Mouse (Mus musculus): ENCODE measurements around the gene Ndufab1.

Ndufab1 gene

DNA sequence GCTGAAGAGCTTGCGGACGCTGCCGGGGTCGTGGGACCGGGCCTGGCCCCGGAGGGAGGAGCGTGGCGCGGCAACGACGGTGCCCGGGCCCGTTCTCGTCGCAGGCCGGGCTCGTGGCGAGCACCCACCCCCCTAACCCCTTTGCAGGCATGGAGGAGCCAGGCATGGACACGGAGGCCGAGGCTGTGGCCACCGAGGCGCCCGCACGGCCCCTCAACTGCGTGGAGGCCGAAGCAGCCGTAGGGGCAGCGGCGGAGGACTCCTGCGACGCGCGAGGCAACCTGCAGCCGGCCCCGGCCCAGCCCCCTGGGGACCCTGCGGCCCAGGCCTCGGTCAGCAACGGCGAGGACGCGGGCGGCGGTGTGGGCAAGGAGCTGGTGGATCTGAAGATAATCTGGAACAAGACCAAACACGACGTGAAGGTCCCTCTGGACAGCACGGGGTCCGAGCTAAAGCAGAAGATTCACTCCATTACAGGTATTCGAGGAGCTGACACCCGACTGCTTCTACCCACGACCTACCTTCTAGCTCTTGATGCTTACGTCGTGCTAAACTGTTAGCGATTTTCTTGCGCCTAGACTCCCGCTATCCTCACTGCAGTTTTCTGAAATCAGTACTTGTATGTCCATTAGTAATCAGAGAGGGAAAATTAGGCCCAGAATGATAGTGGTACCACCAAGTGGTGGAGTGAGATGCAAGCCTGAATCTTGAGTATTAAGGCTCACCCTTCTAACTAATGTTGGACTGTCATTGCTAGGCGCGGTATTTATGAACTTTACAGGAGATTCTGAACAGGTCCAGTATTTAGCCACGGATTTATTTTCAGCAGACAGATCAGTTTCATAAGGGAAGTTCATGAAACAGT lies 33.9 kb downstream of the Ndufab1 start:
- DNase-seq (ENCODE audit: extremely low read depth, low read depth), result no peak

DNA sequence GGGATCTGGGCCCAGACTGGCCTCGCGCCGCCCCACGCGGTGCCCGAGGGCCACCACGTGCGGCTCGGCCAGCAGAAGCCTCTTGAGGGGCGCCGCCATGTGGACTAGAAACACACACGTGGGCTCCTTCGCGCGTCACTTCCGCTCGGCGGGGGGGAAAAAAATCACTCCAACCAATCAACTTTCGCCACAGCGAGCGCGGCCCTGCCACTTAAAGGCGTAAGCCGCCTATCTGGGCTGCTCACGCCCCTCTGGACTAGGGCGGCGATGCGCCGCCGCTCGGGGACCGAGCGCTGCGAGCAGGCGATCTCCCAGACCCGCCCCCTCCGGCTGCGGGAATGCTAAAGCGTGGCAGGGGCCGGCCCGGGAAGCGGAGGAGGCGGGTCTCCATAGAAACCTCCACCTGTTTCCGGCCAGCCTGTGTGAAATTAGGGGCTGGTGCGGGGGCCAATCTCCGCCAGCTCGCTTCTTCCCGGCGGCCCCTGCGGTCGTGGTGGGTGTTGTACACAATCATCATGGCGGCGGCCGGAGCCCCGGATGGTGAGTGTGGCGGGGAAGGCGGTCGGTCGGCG lies 34.7 kb downstream of the Ndufab1 start, which contains the start of the genes Ubfd1 and Ears2:
TSS of gene Ubfd1 (plus strand) at position 231 of the 572 bp plus-strand sequence.
TSS of gene Ears2 (minus strand) at position 319 of the 572 bp plus-strand sequence.
- peak; percentile 93 for DNase-seq (ENCODE audit: extremely low read depth, low read depth)

DNA sequence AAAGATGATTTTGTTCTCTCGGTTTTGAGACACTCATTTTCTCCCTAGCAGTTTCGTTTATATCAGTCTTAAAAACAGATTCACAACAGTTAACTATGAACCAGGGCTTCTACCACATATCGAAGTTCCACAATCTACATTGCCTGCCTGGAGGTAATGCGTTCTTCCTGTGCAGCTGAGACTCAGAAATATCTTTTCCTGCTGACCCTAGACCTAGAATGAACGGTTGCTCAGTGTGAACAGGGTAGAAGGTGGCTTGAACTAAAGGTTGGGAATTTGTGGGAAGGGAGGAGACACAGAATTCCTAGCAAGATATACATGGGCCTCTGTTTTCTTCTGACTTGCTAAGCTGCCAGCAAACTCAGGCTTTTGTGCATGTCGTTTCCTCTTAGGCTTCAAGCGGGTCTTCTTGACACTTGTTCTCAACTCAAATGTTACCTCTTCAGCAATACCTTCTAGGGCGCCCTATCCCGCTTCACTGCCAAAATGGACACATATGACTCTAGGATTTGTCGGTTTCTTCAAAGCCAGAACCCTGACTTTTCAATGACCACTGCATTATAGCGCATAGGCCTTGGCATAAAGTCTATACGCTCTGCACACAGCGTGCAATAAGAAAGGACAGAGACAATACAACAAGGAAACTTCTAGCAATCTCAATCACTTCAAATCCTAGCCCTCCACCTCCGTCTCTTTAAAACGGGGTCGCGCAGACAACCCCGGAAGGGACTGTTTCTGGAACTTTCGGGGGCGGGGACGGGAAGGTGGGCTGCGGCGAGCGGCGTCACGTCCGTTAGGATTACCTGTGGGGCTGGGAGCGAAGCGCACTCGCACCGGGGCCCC lies 35.4 kb downstream of the Ndufab1 start:
- peak; percentile 40 for DNase-seq (ENCODE audit: extremely low read depth, low read depth)

- DNase-seq (ENCODE audit: extremely low read depth, low read depth), result no peak
These were observed 36.0 kb downstream of the Ndufab1 start for GRCm38 (mm10) chr7:122065656-122066055.

- DNase-seq (ENCODE audit: extremely low read depth, low read depth), result no peak
These were observed 45.1 kb downstream of the Ndufab1 start for GRCm38 (mm10) chr7:122056633-122057032.

- no peak for DNase-seq (ENCODE audit: extremely low read depth, low read depth)
These were observed 50.9 kb downstream of the Ndufab1 start for GRCm38 (mm10) chr7:122050834-122051233.

DNA sequence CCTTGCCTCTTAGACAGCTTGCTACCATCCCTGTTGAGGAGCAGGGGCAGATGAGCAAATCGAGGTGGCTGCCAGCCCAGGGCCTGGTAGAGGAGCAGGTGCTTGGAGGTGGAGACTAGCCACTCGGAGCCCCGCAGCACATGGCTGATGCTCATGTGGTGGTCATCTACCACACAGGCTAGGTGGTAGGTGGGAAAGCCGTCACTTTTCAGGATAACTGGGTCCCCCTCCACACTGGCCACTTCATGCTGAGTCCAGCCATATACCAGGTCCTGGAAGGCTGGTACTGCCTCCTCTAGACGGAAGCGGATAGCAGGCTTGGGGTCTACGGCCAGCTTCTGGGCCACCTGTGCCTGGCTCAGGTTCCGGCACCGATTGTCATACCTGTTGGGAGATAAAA lies 53.5 kb downstream of the Ndufab1 start:
- no peak for DNase-seq (ENCODE audit: extremely low read depth, low read depth)

DNA sequence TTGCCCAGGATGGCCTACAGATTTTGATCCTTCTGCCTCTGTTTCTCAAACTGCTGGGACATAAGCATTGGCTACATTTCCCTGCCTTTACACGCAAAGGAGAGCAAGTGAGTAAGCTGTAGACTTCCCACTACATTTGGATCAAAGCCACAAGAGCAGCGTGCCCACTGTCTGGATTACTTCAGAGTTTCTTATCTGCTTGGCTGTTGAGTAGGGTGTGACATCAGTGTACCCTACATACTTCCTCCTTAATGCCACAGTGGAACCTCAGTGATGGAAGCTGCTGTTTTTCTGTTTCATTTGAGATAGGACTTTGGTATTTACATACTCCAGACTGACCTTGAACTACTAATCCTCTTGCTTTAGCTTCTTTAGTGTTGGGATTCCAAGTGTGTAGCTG lies 54.9 kb downstream of the Ndufab1 start:
- peak; percentile 88 for DNase-seq (ENCODE audit: extremely low read depth, low read depth)

DNA sequence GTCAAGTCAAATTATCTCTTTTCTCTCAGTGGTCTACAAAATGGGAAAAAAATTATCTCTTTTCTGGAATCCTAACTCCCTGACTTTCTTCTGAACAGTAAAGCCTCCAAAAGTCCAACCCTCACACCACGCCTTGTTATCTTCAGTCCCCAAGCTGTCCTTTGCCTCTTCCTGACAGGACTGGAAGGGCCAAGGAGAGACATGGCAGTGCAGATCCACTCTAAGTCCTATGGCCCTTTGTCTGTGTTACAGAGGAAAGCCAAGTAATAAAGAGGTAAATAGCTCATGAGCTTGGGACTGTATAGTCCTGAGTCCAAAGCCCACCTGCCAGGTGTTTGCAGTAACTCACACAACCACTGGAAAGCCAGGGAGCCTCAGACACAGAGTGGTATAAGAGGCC lies 56.0 kb downstream of the Ndufab1 start:
- DNase-seq (ENCODE audit: extremely low read depth, low read depth), result no peak

DNA sequence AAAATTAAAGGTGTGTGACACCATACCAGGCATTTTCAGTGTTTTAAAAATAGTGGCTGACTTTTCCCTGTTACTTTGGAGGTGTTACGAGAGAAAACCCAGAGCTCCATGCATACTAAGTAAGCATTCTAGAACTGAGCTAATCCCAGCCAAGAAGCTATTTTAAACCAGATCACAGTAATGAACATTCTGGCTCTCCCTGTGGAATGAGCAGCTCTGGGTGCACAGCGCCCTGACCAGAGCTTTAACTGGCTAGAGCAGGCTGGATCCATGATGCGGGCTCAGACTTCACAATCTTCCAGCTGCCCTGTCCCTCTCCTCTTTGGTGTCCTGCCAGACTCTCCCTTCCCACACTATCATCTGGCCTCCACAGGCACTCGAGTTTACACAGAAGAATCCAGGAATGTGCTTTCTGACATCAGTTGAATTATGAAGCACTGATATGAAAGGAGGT lies 56.5 kb downstream of the Ndufab1 start:
- no peak for DNase-seq (ENCODE audit: extremely low read depth, low read depth)

- no peak for DNase-seq (ENCODE audit: extremely low read depth, low read depth)
These were observed 57.6 kb downstream of the Ndufab1 start for GRCm38 (mm10) chr7:122044106-122044505.

Data from MEL-GATA-1-ER (cell line).